Comparison of ENCODE assay signal across 10 mouse cellular contexts in the genomic region with DNA sequence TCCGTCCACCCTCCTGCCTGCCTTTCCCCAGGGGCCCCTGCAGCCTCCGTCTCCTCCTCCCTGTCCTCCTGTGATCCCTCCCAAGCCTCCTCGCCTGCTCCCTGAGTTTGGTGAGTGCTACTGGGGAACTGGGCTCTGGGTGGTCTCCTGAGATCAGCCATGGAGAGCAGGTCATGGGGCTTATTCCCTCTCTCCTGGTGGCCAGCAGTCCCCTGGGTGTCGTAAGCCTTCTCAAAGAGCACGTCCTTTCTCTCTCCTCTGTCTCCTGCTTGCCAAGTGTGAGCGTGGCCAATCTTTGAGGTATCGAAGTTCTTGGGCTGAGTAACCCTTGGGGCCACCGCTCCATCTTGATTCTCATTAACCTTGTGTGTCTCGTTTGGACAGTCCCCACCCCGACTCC. TPM values are rescaled to one million over a fixed set of nuclear protein-coding genes. Genes with fewer than 3 reads are reported as not detected.
DNase-seq lines count a peak whose midpoint lies in the region; ATAC-seq and TF ChIP-seq lines count a peak whose summit lies in the region.
"Had no signal": no experiment of that assay in that cellular context is flagged by ENCODE, and none has a peak within 500 bp of the region (broad histone marks: within the 10 kb centered on the region; RNA-seq: fewer than 3 reads in every experiment).

No protein-coding gene starts in this region.

- no peaks in the 10 kb centered on the region for H3K27me3 ChIP-seq in heart, embryonic 10.5 days (ENCODE audit: insufficient read depth, poor library complexity, severe bottlenecking)
- no peaks in the 10 kb centered on the region for H3K27me3 ChIP-seq in lung, embryonic 14.5 days (ENCODE audit: insufficient read depth, low read length)
- no peaks in the 10 kb centered on the region for H3K27me3 ChIP-seq in liver, embryonic 16.5 days (ENCODE audit: control insufficient read depth, insufficient read depth, low read depth, low read length)

- H3K36me3 ChIP-seq in heart, embryonic 10.5 days = no peaks in the 10 kb centered on the region
- peaks cover 29% of the 10 kb centered on the region for H3K36me3 ChIP-seq in lung, embryonic 14.5 days (ENCODE audit: insufficient read depth)
- H3K36me3 ChIP-seq in liver, embryonic 16.5 days (ENCODE audit: control insufficient read depth, insufficient read depth) = no peaks in the 10 kb centered on the region; the same call in 1 of the 2 replicates

- no peak for TF ChIP-seq CTCF in lung, embryonic 14.5 days (IDR thresholded peaks at IDR 0.05; ENCODE audit: low read depth)

- ATAC-seq in lung, embryonic 14.5 days (ENCODE audit: insufficient read depth) = no peak; the same call in 1 of the 2 replicates
- no peak for ATAC-seq in liver, embryonic 16.5 days (ENCODE audit: low read depth)

- no peak for DNase-seq in heart, embryonic 10.5 days (ENCODE audit: low spot score)
- DNase-seq in heart, adult 8-10 months (ENCODE audit: low spot score) = no peak
- no peak for DNase-seq in lung, embryonic 14.5 days
- no peak for DNase-seq in lung, adult 18-20 months
- DNase-seq in cerebellum, adult 9-10 months = no peak
- no peak for DNase-seq in right cerebral cortex, postnatal 36 days (ENCODE audit: low spot score in 2 of 2)

- H3K4me3 ChIP-seq in heart, embryonic 10.5 days = no peak overlapping the region
- H3K4me3 ChIP-seq in lung, embryonic 14.5 days (ENCODE audit: low read depth, low read length) = no peak overlapping the region
- no peak overlapping the region for H3K4me3 ChIP-seq in brown adipose tissue, adult 24 weeks (ENCODE audit: insufficient read depth, low read depth, low read length)
- H3K4me3 ChIP-seq in liver, embryonic 16.5 days (ENCODE audit: low read depth, low read length) = no peak overlapping the region

- peaks cover 66% of the 10 kb centered on the region for H3K4me1 ChIP-seq in heart, embryonic 10.5 days
- H3K4me1 ChIP-seq in lung, embryonic 14.5 days (ENCODE audit: insufficient read depth) = peaks cover 26% of the 10 kb centered on the region
- H3K4me1 ChIP-seq in brown adipose tissue, adult 24 weeks (ENCODE audit: control insufficient read depth, insufficient read depth, insufficient read length, low read length) = peaks cover 21% of the 10 kb centered on the region
- peaks cover 13% of the 10 kb centered on the region for H3K4me1 ChIP-seq in liver, embryonic 16.5 days (ENCODE audit: control insufficient read depth, low read depth, low read length)

- H3K4me2 ChIP-seq in lung, embryonic 14.5 days = peak overlapping the region; percentile 48
- no peak overlapping the region for H3K4me2 ChIP-seq in liver, embryonic 16.5 days (ENCODE audit: low read depth, low read length)
- H3K4me2 ChIP-seq: hindbrain, embryonic 14.5 days had no signal

- H3K9ac ChIP-seq in lung, embryonic 14.5 days = no peak overlapping the region
- no peak overlapping the region for H3K9ac ChIP-seq in liver, embryonic 16.5 days (ENCODE audit: low read depth, low read length)
- H3K9ac ChIP-seq: hindbrain, embryonic 14.5 days had no signal

- 67% methylated on average over 10 of the region's 10 CpGs for WGBS in heart, embryonic 10.5 days
- 41% methylated on average over 10 of the region's 10 CpGs for WGBS in lung, embryonic 14.5 days
- WGBS in liver, embryonic 16.5 days (ENCODE audit: insufficient replicate concordance) = 50% methylated on average over 10 of the region's 10 CpGs

- H3K9me3 ChIP-seq in heart, embryonic 10.5 days = no peaks in the 10 kb centered on the region
- no peaks in the 10 kb centered on the region for H3K9me3 ChIP-seq in lung, embryonic 14.5 days (ENCODE audit: low read depth, low read length)
- no peaks in the 10 kb centered on the region for H3K9me3 ChIP-seq in liver, embryonic 16.5 days (replicated peaks; ENCODE audit: control insufficient read depth, low read length)

- H3K27ac ChIP-seq in heart, embryonic 10.5 days = peak overlapping the region; percentile 59
- peak overlapping the region; percentile 87 for H3K27ac ChIP-seq in lung, embryonic 14.5 days (ENCODE audit: low read depth)
- H3K27ac ChIP-seq in brown adipose tissue, adult 24 weeks (replicated peaks; ENCODE audit: low read depth, low read length) = peak overlapping the region; percentile 14; the same call in 1 of the 2 replicates
- peak overlapping the region; percentile 30; the same call in 1 of the 2 replicates for H3K27ac ChIP-seq in liver, embryonic 16.5 days (ENCODE audit: low read length)
- H3K27ac ChIP-seq: hindbrain, embryonic 14.5 days had no signal

RNA-seq across cellular contexts. Expression of a gene that starts 25.8 kb away (rescaled TPM):
- 3.3 TPM in 1 of 2 replicates, not detected in the other for polyA plus RNA-seq in heart, embryonic 10.5 days (2016; fragmentation: Nextera tagmentation; extraction: Ambion mirVana)
- total RNA-seq in heart, adult 8-10 months (2022) = 1 to 10 TPM in 2 of 4 experiments, not detected in 2; 3.7 to 4.3 TPM
- 12.2 TPM in 1 of 2 replicates, not detected in the other for polyA plus RNA-seq in lung, embryonic 14.5 days (2014; fragmentation: Nextera tagmentation; extraction: Ambion mirVana)
- 16.1 TPM in 1 of 2 replicates, not detected in the other for polyA plus RNA-seq in brown adipose tissue, adult 24 weeks (2012; ENCODE audit: insufficient read depth, insufficient read length, missing spikeins)
- polyA plus RNA-seq in liver, embryonic 16.5 days (2015; fragmentation: Nextera tagmentation; extraction: Ambion mirVana) = 4.0 TPM in 1 of 2 replicates, not detected in the other
- polyA plus RNA-seq: hindbrain, embryonic 14.5 days; testis, adult 2 months had no signal

RNA-seq across cellular contexts. Expression of a gene that starts 36.6 kb away (rescaled TPM):
- 1.6 and 12.0 TPM in 2 replicates for polyA plus RNA-seq in heart, embryonic 10.5 days (2016; fragmentation: Nextera tagmentation; extraction: Ambion mirVana)
- 10 to 100 TPM; 46.1 to 58.6 (median 52.8) TPM for total RNA-seq in heart, adult 8-10 months (2022)
- 14.3 and 29.3 TPM in 2 replicates for polyA plus RNA-seq in lung, embryonic 14.5 days (2014; fragmentation: Nextera tagmentation; extraction: Ambion mirVana)
- 2.6 and 12.2 TPM in 2 replicates for polyA plus RNA-seq in brown adipose tissue, adult 24 weeks (2012; ENCODE audit: insufficient read depth, insufficient read length, missing spikeins)
- 14.3 and 14.6 TPM in 2 replicates for polyA plus RNA-seq in liver, embryonic 16.5 days (2015; fragmentation: Nextera tagmentation; extraction: Ambion mirVana)

RNA-seq across cellular contexts. Expression of a gene that starts 37.1 kb away (rescaled TPM):
- 15.9 and 24.6 TPM in 2 replicates for polyA plus RNA-seq in heart, embryonic 10.5 days (2016; fragmentation: Nextera tagmentation; extraction: Ambion mirVana)
- 10 to 100 TPM; 27.2 to 40.0 (median 28.4) TPM for total RNA-seq in heart, adult 8-10 months (2022)
- 108 and 122 TPM in 2 replicates for polyA plus RNA-seq in lung, embryonic 14.5 days (2014; fragmentation: Nextera tagmentation; extraction: Ambion mirVana)
- polyA plus RNA-seq in brown adipose tissue, adult 24 weeks (2012; ENCODE audit: insufficient read depth, insufficient read length, missing spikeins) = 23.3 and 25.6 TPM in 2 replicates
- 17.3 and 22.5 TPM in 2 replicates for polyA plus RNA-seq in liver, embryonic 16.5 days (2015; fragmentation: Nextera tagmentation; extraction: Ambion mirVana)

Comparison
In these comparisons a context has a peak if more than half of its experiments do, and no peak if none do; other contexts are left out.
1. H3K27ac ChIP-seq: peak in every context shown above with its lines; median percentile 87 in lung, embryonic 14.5 days; 59 in heart, embryonic 10.5 days; 30 in liver, embryonic 16.5 days; 14 in brown adipose tissue, adult 24 weeks.